Mouse (Mus musculus): ENCODE measurements around the gene Ern2. TPM values are rescaled to one million over a fixed set of nuclear protein-coding genes. Genes with fewer than 3 reads are reported as not detected.
A peak's percentile ranks its signal among the peaks of the same experiment; 100 is the strongest.

The Ern2 gene
- polyA plus RNA-seq, 1 experiment from 2014 or later: not detected

DNA sequence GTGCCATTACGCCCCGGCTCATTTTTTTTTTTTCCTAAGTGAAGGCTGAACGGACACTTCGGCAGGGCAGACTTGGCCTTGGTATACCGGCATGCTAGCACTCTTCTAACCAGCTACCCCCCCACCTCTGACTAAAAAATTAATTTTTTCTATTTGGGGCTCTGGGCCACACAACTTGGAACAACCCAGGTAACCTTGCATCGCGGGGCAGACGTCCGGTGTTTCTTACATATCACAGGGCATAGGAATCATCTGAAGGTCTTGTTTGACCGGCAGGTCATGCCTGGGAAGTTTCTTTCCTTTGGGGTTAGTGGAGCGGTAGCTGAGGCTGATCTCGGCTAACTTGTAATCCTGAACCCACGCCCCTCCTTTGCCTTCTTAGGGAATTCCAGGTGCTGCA lies 27.5 kb downstream of the Ern2 start:
- ATAC-seq (replicated peaks; ENCODE audit: low FRiP score): peak; percentile 19
- peaks cover 36% of the 10 kb centered on the region for H3K4me1 ChIP-seq
- WGBS: 1% methylated on average over 13 of the region's 13 CpGs

DNA sequence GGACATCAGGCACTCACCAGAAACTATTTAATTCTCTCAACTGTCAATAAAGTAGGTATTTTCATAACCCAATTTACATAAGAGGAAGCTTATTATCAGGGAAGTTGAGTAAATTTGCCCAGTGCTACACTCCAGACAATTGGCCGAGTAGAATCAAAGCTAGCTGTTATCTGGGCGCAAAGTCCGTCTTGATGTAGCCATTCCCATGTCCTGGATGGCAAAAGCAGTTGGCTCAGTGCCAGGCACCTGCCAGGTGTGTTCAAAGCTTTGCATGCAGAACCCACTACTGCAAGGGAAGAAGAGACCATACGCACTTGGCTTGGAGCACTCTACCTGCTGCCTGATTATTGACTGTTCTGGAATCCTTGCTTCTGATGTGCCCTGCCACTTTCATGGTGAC lies 33.5 kb downstream of the Ern2 start:
- H3K4me2 ChIP-seq: no peak overlapping the region
- ATAC-seq (replicated peaks; ENCODE audit: low FRiP score): no peak
- H3K4me1 ChIP-seq: no peaks in the 10 kb centered on the region; the same call in 1 of the 2 replicates
- H3K9me3 ChIP-seq (replicated peaks): no peaks in the 10 kb centered on the region
- WGBS: 89% methylated on average over 4 of the region's 4 CpGs
- H3K9ac ChIP-seq: no peak overlapping the region
- no peaks in the 10 kb centered on the region for H3K27me3 ChIP-seq
- no peak overlapping the region for H3K27ac ChIP-seq
- no peak overlapping the region for H3K4me3 ChIP-seq (replicated peaks)
- H3K36me3 ChIP-seq: peaks cover 35% of the 10 kb centered on the region

More for the DNA sequence above, 27.5 kb downstream of the Ern2 start:
- no peaks in the 10 kb centered on the region for H3K9me3 ChIP-seq (replicated peaks)
- H3K9ac ChIP-seq: peak overlapping the region; percentile 77
- peak overlapping the region; percentile 83 for H3K4me2 ChIP-seq
- peak overlapping the region; percentile 96 for H3K27ac ChIP-seq
- peaks cover 25% of the 10 kb centered on the region for H3K36me3 ChIP-seq
- H3K4me3 ChIP-seq (replicated peaks): peak overlapping the region; percentile 78
- H3K27me3 ChIP-seq: no peaks in the 10 kb centered on the region

DNA sequence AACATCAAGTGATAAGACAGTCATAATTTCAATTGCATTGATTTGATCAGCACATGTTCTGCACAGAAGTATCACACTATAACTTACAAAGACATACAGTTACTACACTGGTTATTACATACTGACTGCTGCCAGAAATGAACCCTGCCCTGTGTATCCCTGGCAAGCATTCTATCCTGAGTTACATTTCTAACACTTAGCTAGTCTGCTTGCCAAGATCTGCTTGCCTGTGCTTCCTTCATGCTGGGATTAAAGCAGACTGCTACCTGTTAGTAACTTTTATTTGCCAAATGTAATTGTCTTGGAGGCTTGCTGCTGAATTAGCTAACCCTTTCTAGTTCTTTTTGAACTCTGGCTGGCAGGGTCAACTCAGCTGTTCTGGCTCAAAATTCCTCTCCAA lies 45.0 kb downstream of the Ern2 start:
- H3K4me1 ChIP-seq: no peaks in the 10 kb centered on the region
- H3K4me2 ChIP-seq: no peak overlapping the region
- H3K27ac ChIP-seq: no peak overlapping the region
- H3K4me3 ChIP-seq (replicated peaks): no peak overlapping the region
- H3K36me3 ChIP-seq: peaks cover 95% of the 10 kb centered on the region
- no peak overlapping the region for H3K9ac ChIP-seq
- no peaks in the 10 kb centered on the region for H3K27me3 ChIP-seq
- H3K9me3 ChIP-seq (replicated peaks): no peaks in the 10 kb centered on the region
- ATAC-seq (replicated peaks; ENCODE audit: low FRiP score): no peak

DNA sequence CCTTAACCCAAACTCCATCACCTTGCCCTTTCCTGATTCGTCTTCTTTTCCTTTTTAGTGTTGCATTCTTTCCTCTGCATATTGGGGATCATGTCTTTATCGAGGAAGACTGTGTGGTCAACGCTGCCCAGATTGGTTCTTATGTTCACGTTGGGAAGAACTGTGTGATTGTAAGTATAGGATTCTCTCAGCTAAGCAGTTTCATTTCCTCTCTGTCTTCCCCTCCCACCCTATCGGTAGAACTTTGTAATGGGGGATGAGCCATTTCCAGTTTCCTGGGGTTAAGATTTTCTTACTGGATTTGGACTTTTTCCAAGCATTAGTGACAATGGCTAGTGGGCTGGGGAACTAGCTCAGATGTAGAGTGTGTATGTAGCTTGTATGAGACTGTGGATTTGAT lies 47.8 kb downstream of the Ern2 start:
- H3K27ac ChIP-seq: no peak overlapping the region
- H3K4me2 ChIP-seq: no peak overlapping the region
- no peaks in the 10 kb centered on the region for H3K9me3 ChIP-seq (replicated peaks)
- H3K4me1 ChIP-seq: peaks cover 7% of the 10 kb centered on the region
- no peak overlapping the region for H3K4me3 ChIP-seq (replicated peaks)
- H3K36me3 ChIP-seq: peaks cover 87% of the 10 kb centered on the region
- ATAC-seq (replicated peaks; ENCODE audit: low FRiP score): no peak
- no peaks in the 10 kb centered on the region for H3K27me3 ChIP-seq
- no peak overlapping the region for H3K9ac ChIP-seq
- 93% methylated on average over 5 of the region's 5 CpGs for WGBS

DNA sequence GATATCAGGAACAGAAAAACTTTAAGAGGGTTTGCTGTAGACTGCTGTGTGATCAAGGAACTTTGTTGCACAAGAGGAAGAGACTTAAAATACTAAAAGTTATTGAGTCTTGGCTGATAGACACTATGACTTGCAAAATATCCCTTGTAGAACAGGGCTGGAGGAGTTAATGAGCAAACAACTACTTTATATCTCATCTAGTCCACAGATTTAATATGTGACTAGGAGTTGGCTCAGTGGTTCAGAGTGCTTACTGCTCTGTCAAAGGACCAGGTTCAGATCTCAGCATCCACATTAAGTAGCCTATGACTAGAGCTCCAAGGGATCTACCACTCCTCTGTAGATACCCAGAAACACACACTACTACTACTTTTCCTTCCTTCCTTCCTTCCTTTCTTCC lies 48.9 kb downstream of the Ern2 start:
- Histone ChIP-seq H3K27me3 (no peaks in the 10 kb centered on the region), H3K4me3 (replicated peaks) (no peak overlapping the region), H3K36me3 (peaks cover 77% of the 10 kb centered on the region), H3K4me1 (peaks cover 10% of the 10 kb centered on the region), H3K9me3 (replicated peaks) (no peaks in the 10 kb centered on the region), H3K9ac (no peak overlapping the region), H3K4me2 (no peak overlapping the region), H3K27ac (no peak overlapping the region)
- no peak for ATAC-seq (replicated peaks; ENCODE audit: low FRiP score)

DNA sequence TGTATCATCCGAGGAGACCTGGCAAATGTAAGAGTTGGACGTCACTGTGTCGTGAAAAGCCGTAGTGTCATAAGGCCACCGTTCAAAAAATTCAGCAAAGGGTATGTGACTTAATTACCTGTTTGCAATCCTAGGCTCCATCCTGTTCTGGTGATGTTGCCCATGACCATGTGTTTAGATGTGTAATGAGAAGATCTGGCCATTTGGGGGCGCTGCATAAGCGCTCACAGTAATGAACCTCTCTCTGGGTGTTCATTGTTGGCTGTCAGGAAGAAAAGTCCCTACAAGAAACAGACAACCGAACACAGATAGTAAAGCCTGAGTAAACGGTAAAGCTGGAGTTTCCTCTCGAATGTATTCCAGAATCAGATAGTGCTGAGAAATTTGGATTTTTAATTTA lies 50.9 kb downstream of the Ern2 start:
- no peaks in the 10 kb centered on the region for H3K9me3 ChIP-seq (replicated peaks)
- H3K4me1 ChIP-seq: peaks cover 18% of the 10 kb centered on the region
- no peak overlapping the region for H3K27ac ChIP-seq
- H3K4me2 ChIP-seq: no peak overlapping the region
- 75% methylated on average over 10 of the region's 10 CpGs for WGBS
- H3K36me3 ChIP-seq: peaks cover 57% of the 10 kb centered on the region
- ATAC-seq (replicated peaks; ENCODE audit: low FRiP score): no peak
- H3K27me3 ChIP-seq: no peaks in the 10 kb centered on the region
- no peak overlapping the region for H3K4me3 ChIP-seq (replicated peaks)
- no peak overlapping the region for H3K9ac ChIP-seq

DNA sequence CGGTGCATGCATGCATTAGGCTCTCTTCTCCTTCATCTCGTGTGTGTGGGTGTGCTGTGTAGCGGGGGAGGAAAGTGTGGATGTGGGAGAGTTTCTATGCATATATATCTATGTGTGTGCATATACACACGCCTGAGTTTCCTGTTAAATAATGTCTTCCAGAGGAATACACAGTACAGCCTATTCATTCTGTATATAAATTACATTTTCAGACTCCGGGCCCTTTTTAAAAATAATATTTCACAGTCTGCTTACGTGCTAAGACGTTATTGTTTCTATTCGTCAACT lies 52.7 kb downstream of the Ern2 start:
- peak overlapping the region; percentile 80 for H3K9ac ChIP-seq
- peak overlapping the region; percentile 74 for H3K4me2 ChIP-seq
- 16% methylated on average over 8 of the region's 8 CpGs for WGBS
- no peaks in the 10 kb centered on the region for H3K27me3 ChIP-seq
- no peaks in the 10 kb centered on the region for H3K9me3 ChIP-seq (replicated peaks)
- peaks cover 52% of the 10 kb centered on the region for H3K36me3 ChIP-seq
- H3K27ac ChIP-seq: peak overlapping the region; percentile 73
- H3K4me1 ChIP-seq: peaks cover 18% of the 10 kb centered on the region
- peak overlapping the region; percentile 88 for H3K4me3 ChIP-seq (replicated peaks)
- no peak for ATAC-seq (replicated peaks; ENCODE audit: low FRiP score)

DNA sequence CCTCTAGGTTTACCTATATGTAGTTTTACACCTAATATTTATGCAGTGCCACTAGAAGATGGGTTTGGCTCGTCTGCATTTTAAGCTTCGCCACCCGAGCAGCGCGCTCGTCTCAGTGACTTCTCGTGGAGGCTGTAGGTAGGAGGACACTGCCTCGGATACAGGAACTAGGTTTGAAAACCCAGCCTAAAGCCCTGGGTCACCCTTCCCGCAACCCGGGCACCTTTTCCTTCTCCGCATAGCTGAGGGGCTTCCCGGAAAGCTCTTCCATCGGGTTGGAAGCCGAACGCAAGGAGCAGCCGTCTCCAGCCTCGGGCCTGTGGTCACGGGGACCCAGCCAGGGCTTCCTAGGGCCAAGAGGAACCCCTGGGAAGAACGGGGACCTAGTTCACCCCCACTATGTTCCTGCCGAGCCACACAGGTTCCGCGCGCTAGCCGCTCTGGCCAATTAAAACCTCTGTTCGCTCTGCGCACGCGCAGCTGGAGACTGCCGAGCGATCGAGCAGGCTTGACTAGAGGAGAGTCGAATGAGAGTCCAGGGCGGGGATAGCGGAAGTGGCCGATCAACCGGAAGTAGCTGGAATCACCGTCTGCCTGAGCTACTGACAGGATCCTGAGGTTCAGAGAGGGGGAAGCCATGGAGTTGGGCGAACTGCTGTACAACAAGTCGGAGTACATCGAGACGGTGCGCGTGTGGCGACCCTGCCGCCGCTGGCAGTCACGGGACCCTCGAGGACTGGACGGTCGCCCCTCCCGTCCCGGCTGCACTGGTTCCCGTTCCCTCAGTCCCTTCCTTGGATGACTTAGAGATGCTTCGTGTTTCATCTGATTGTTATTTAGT lies 53.3 kb downstream of the Ern2 start, which contains the start of the genes Palb2 and Dctn5:
TSS of gene Palb2 (minus strand) at position 489 of the 841 bp plus-strand sequence.
TSS of gene Dctn5 (plus strand) at position 545 of the 841 bp plus-strand sequence.
- Histone ChIP-seq H3K27ac (peak within 1 kb of the TSS; percentile 73), H3K36me3 (peaks cover 52% of the 10 kb centered on the region), H3K4me2 (peak within 1 kb of the TSS; percentile 74), H3K4me3 (replicated peaks) (peak within 1 kb of the TSS; percentile 88), H3K9ac (peak within 1 kb of the TSS; percentile 80), H3K4me1 (peaks cover 18% of the 10 kb centered on the region), H3K27me3 (no peaks in the 10 kb centered on the region), H3K9me3 (replicated peaks) (no peaks in the 10 kb centered on the region)
- WGBS: under 1% methylated on average over 54 of the region's 54 CpGs
- ATAC-seq (replicated peaks; ENCODE audit: low FRiP score): peak; percentile 99

DNA sequence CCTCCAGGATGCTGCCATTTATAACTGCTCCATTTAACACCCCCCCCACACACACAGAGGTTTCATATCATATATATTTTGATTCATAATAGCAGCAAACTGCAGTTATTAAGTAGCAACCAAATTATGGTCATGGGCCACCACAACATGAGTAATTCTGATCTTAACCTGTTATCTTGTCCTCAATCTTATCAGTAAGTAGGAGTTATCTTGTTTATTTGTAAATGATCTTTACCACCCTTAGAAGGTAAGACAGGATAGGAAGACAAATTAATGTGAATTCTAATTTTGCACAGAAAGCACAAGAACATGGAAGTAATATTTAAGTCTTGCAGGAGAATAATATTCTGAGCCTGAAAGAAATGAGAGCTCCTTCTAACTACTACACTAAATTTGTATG lies 54.2 kb downstream of the Ern2 start:
- no peaks in the 10 kb centered on the region for H3K9me3 ChIP-seq (replicated peaks)
- no peak overlapping the region for H3K27ac ChIP-seq
- peaks cover 53% of the 10 kb centered on the region for H3K36me3 ChIP-seq
- peak overlapping the region; percentile 80 for H3K9ac ChIP-seq
- no peaks in the 10 kb centered on the region for H3K27me3 ChIP-seq
- H3K4me1 ChIP-seq: peaks cover 18% of the 10 kb centered on the region
- ATAC-seq (replicated peaks; ENCODE audit: low FRiP score): no peak
- peak overlapping the region; percentile 74 for H3K4me2 ChIP-seq
- H3K4me3 ChIP-seq (replicated peaks): peak overlapping the region; percentile 88

DNA sequence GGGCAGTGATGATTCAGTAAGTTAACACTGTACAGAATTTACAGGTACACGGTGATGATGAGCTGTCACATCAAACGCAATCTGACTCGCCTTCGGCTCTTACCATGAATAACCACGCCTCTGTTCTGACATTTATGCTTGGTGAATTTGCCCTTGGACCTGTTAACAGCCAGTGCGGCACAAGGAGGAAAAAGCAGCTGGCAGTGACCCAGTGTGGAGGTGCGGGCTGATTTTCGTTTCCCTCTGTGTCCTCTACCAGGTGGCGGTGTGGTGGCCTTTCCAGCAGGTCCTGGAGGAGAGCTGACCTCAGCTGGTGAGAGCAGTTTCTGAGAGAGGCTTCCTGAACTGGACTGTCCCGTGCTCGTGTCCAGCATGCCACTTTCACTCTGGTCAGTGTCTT lies 59.1 kb downstream of the Ern2 start:
- no peak for ATAC-seq (replicated peaks; ENCODE audit: low FRiP score)
- Histone ChIP-seq H3K4me1 (peaks cover 8% of the 10 kb centered on the region), H3K27ac (no peak overlapping the region), H3K27me3 (no peaks in the 10 kb centered on the region), H3K36me3 (peaks cover 71% of the 10 kb centered on the region), H3K4me2 (no peak overlapping the region), H3K4me3 (replicated peaks) (no peak overlapping the region), H3K9me3 (replicated peaks) (no peaks in the 10 kb centered on the region), H3K9ac (no peak overlapping the region)
- 94% methylated on average over 11 of the region's 11 CpGs for WGBS

DNA sequence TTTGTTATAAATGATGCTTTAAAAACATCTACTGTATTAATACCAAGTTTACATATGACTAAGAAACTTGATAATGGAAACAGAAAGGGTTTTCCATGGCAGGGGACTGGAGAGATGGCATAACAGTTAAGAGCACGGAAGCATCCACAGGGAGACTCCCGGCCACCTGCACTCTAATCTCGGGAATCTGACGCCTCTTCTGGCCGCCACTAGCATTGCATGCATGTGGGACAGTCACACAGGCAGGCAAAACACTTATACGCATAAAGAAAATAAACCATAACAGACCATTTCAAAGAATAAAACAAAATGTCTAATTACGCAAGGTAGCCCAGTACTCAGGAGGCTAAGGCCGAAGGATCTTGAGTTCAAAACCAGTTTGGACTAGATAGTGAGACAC lies 60.4 kb downstream of the Ern2 start:
- WGBS: 73% methylated on average over 8 of the region's 8 CpGs
- no peak overlapping the region for H3K9ac ChIP-seq

DNA sequence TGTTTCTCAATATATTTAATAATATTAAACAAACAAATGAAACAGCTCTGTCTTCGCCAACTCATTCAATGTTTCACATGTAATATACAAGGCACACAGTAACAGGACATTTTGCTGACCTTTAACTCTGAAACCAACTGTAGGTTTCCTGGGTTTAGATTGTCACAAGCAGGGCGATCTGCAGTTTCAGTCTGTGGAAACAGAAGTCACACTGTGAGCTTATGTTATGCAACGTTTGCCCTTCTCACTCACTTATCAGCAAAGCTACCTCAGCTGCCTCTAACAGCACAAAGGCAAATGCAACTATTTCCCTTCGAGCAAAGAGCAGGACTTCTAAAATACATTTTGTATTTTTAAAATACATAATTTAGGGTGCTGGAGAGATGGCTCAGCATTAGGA lies 62.5 kb downstream of the Ern2 start:
- no peaks in the 10 kb centered on the region for H3K9me3 ChIP-seq (replicated peaks)
- H3K4me3 ChIP-seq (replicated peaks): no peak overlapping the region
- H3K36me3 ChIP-seq: peaks cover 87% of the 10 kb centered on the region
- H3K27me3 ChIP-seq: no peaks in the 10 kb centered on the region
- ATAC-seq (replicated peaks; ENCODE audit: low FRiP score): no peak
- H3K27ac ChIP-seq: no peak overlapping the region
- no peaks in the 10 kb centered on the region for H3K4me1 ChIP-seq
- H3K4me2 ChIP-seq: no peak overlapping the region
- no peak overlapping the region for H3K9ac ChIP-seq
- 90% methylated on average over 4 of the region's 4 CpGs for WGBS

More for the DNA sequence above, 60.4 kb downstream of the Ern2 start:
- Histone ChIP-seq H3K4me1 (no peaks in the 10 kb centered on the region), H3K4me2 (no peak overlapping the region), H3K36me3 (peaks cover 82% of the 10 kb centered on the region), H3K27ac (no peak overlapping the region), H3K9me3 (replicated peaks) (no peaks in the 10 kb centered on the region), H3K27me3 (no peaks in the 10 kb centered on the region), H3K4me3 (replicated peaks) (no peak overlapping the region)
- no peak for ATAC-seq (replicated peaks; ENCODE audit: low FRiP score)
